Mouse (Mus musculus): ENCODE data around the gene Bri3. TPM values are rescaled to one million over a fixed set of nuclear protein-coding genes. Genes with fewer than 3 reads are reported as not detected.
A peak's percentile ranks its signal among the peaks of the same experiment; 100 is the strongest.

The Bri3 gene
- polyA plus RNA-seq, 2 experiments, result 90.6 to 119 TPM

DNA sequence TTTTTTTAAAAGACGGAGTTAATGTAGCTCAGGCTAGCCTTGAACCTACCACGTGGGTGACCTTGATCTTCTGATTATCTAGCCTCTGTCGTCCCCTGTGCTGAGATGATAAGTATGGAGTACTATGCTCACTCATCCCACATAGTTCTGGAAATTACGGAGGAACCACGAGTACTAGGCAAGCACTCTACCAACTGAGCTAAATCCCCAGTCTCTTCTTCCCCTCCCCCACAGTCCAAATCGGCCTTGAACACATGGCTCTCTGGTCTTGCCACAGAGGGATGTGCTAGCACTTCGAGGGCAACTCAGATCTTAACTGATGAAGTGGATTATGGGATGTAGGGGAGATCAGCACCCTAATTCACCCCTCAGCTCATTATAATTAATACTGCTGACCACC is 26.2 kb upstream of the Bri3 start:
- ATAC-seq (ENCODE audit: low FRiP score, low read depth), result no peak
- TF ChIP-seq POLR2A (IDR thresholded peaks at IDR 0.05; ENCODE audit: borderline replicate concordance, extremely low read depth, insufficient read depth, insufficient read length), result no peak

GRCm38 (mm10) chr5:144219306-144219705 is 24.9 kb upstream of the Bri3 start:
- no peaks in the 10 kb centered on the region for H3K9me3 ChIP-seq (ENCODE audit: control insufficient read depth, low read length)
- H3K9ac ChIP-seq (ENCODE audit: low read depth, low read length, severe bottlenecking), result no peak overlapping the region
- 70% methylated on average over 12 of the region's 12 CpGs for WGBS
- no peak for ATAC-seq (ENCODE audit: low FRiP score, low read depth)
- peaks cover 7% of the 10 kb centered on the region for H3K4me1 ChIP-seq (ENCODE audit: control insufficient read depth, insufficient read depth, low read length)
- H3K27me3 ChIP-seq (ENCODE audit: control insufficient read depth, insufficient read depth, low read length), result no peaks in the 10 kb centered on the region
- no peak for TF ChIP-seq POLR2A (IDR thresholded peaks at IDR 0.05; ENCODE audit: borderline replicate concordance, extremely low read depth, insufficient read depth, insufficient read length)
- no peak overlapping the region for H3K4me3 ChIP-seq (replicated peaks; ENCODE audit: low read length)
- no peak overlapping the region for H3K4me2 ChIP-seq (replicated peaks; ENCODE audit: low read depth, low read length, severe bottlenecking)
- peaks cover 21% of the 10 kb centered on the region; the same call in 1 of the 2 replicates for H3K36me3 ChIP-seq (ENCODE audit: control insufficient read depth, insufficient read depth, low read length)
- no peak for DNase-seq (ENCODE audit: low spot score)
- H3K27ac ChIP-seq (replicated peaks; ENCODE audit: low read depth, low read length), result no peak overlapping the region

More for the DNA sequence above, 26.2 kb upstream of the Bri3 start:
- Histone ChIP-seq H3K4me1 (ENCODE audit: control insufficient read depth, insufficient read depth, low read length) (peaks cover 6% of the 10 kb centered on the region), H3K4me3 (replicated peaks; ENCODE audit: low read length) (no peak overlapping the region), H3K27ac (replicated peaks; ENCODE audit: low read depth, low read length) (no peak overlapping the region), H3K9ac (ENCODE audit: low read depth, low read length, severe bottlenecking) (no peak overlapping the region), H3K36me3 (ENCODE audit: control insufficient read depth, insufficient read depth, low read length) (peaks cover 28% of the 10 kb centered on the region; the same call in 1 of the 2 replicates), H3K9me3 (ENCODE audit: control insufficient read depth, low read length) (no peaks in the 10 kb centered on the region), H3K4me2 (replicated peaks; ENCODE audit: low read depth, low read length, severe bottlenecking) (no peak overlapping the region), H3K27me3 (ENCODE audit: control insufficient read depth, insufficient read depth, low read length) (no peaks in the 10 kb centered on the region)
- no peak for DNase-seq (ENCODE audit: low spot score)
- WGBS, result 86% methylated on average over 7 of the region's 7 CpGs

DNA sequence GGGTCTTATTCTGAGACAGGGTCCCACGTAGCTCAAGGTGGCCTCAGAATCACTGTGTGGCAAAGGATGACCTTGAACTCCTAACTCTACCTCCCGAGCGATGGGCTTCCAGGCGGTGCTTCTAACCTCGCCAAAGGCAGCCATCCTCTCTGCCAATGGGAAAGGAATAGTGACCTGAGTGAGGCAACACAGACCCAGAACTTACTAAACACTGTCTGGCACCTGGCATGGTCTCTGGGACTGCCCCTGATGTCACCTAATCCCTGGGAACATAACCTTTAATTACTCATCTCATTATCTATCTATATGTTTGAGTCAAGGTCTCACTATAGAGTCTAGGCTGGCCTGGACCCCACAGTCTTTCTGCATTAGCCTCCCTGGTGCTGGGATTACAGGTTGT is 24.3 kb upstream of the Bri3 start:
- Histone ChIP-seq H3K27me3 (ENCODE audit: control insufficient read depth, insufficient read depth, low read length) (no peaks in the 10 kb centered on the region), H3K36me3 (ENCODE audit: control insufficient read depth, insufficient read depth, low read length) (peaks cover 18% of the 10 kb centered on the region; the same call in 1 of the 2 replicates), H3K9ac (ENCODE audit: low read depth, low read length, severe bottlenecking) (no peak overlapping the region), H3K27ac (replicated peaks; ENCODE audit: low read depth, low read length) (no peak overlapping the region), H3K9me3 (ENCODE audit: control insufficient read depth, low read length) (no peaks in the 10 kb centered on the region), H3K4me1 (ENCODE audit: control insufficient read depth, insufficient read depth, low read length) (peaks cover 9% of the 10 kb centered on the region), H3K4me2 (replicated peaks; ENCODE audit: low read depth, low read length, severe bottlenecking) (no peak overlapping the region), H3K4me3 (replicated peaks; ENCODE audit: low read length) (no peak overlapping the region)
- no peak for DNase-seq (ENCODE audit: low spot score)
- no peak for TF ChIP-seq POLR2A (IDR thresholded peaks at IDR 0.05; ENCODE audit: borderline replicate concordance, extremely low read depth, insufficient read depth, insufficient read length)
- no peak for ATAC-seq (ENCODE audit: low FRiP score, low read depth)
- whole genome bisulfite sequencing, result 93% methylated on average over 5 of the region's 5 CpGs

- 54% methylated on average over 4 of the region's 4 CpGs for WGBS
- no peak overlapping the region for H3K4me2 ChIP-seq (replicated peaks; ENCODE audit: low read depth, low read length, severe bottlenecking)
- H3K27ac ChIP-seq (replicated peaks; ENCODE audit: low read depth, low read length), result no peak overlapping the region
- no peak overlapping the region for H3K9ac ChIP-seq (ENCODE audit: low read depth, low read length, severe bottlenecking)
- H3K27me3 ChIP-seq (ENCODE audit: control insufficient read depth, insufficient read depth, low read length), result no peaks in the 10 kb centered on the region
- H3K4me1 ChIP-seq (ENCODE audit: control insufficient read depth, insufficient read depth, low read length), result peaks cover 9% of the 10 kb centered on the region
- DNase-seq (ENCODE audit: low spot score) (no peak), ATAC-seq (ENCODE audit: low FRiP score, low read depth) (no peak)
- TF ChIP-seq POLR2A (IDR thresholded peaks at IDR 0.05; ENCODE audit: borderline replicate concordance, extremely low read depth, insufficient read depth, insufficient read length), result no peak
- no peak overlapping the region for H3K4me3 ChIP-seq (replicated peaks; ENCODE audit: low read length)
- peaks cover 12% of the 10 kb centered on the region; the same call in 1 of the 2 replicates for H3K36me3 ChIP-seq (ENCODE audit: control insufficient read depth, insufficient read depth, low read length)
- H3K9me3 ChIP-seq (ENCODE audit: control insufficient read depth, low read length), result no peaks in the 10 kb centered on the region
These were observed 22.9 kb upstream of the Bri3 start for GRCm38 (mm10) chr5:144221305-144221704.

GRCm38 (mm10) chr5:144222811-144223502 is 21.3 kb upstream of the Bri3 start:
- Histone ChIP-seq H3K4me2 (replicated peaks; ENCODE audit: low read depth, low read length, severe bottlenecking) (peak overlapping the region; percentile 85), H3K27ac (replicated peaks; ENCODE audit: low read depth, low read length) (no peak overlapping the region), H3K9me3 (ENCODE audit: control insufficient read depth, low read length) (no peaks in the 10 kb centered on the region), H3K4me1 (ENCODE audit: control insufficient read depth, insufficient read depth, low read length) (peaks cover 9% of the 10 kb centered on the region), H3K27me3 (ENCODE audit: control insufficient read depth, insufficient read depth, low read length) (no peaks in the 10 kb centered on the region), H3K4me3 (replicated peaks; ENCODE audit: low read length) (peak overlapping the region; percentile 71), H3K9ac (ENCODE audit: low read depth, low read length, severe bottlenecking) (peak overlapping the region; percentile 72), H3K36me3 (ENCODE audit: control insufficient read depth, insufficient read depth, low read length) (peaks cover 5% of the 10 kb centered on the region; the same call in 1 of the 2 replicates)
- DNase-seq (ENCODE audit: low spot score), result peak; percentile 40
- under 1% methylated on average over 25 of the region's 25 CpGs for WGBS
- peak; percentile 60 for ATAC-seq (ENCODE audit: low FRiP score, low read depth)
- no peak for TF ChIP-seq POLR2A (IDR thresholded peaks at IDR 0.05; ENCODE audit: borderline replicate concordance, extremely low read depth, insufficient read depth, insufficient read length)
